Mouse (Mus musculus) thymus, adult 2 months (tissue): ENCODE data around the gene Oxtr. TPM values are rescaled to one million over a fixed set of nuclear protein-coding genes. Genes with fewer than 3 reads are reported as not detected.

Experiments used
- DNase-seq: peaks from one replicate; pipeline ENCODE4 v3.0.0; 2021
- H3K27ac ChIP-seq: fragments of 200-500 bp; 2 replicates; pipeline ENCODE4 v1.5.1; 2012; ENCODE audit warnings: low read length, control low read depth; ENCODE audit not compliant: control insufficient read depth, insufficient read depth
- H3K27me3 ChIP-seq: fragments of 200-500 bp; 2 replicates; pipeline ENCODE4 v1.6.1; 2012; ENCODE audit warnings: mild to moderate bottlenecking, low read length, moderate library complexity, mixed read lengths; ENCODE audit not compliant: control insufficient read depth, insufficient read depth
- H3K36me3 ChIP-seq: fragments of 200-500 bp; 2 replicates; pipeline ENCODE4 v1.6.1; 2012; ENCODE audit warnings: mild to moderate bottlenecking, low read length, moderate library complexity; ENCODE audit not compliant: control insufficient read depth, insufficient read depth
- H3K4me1 ChIP-seq: fragments of 200-500 bp; replicated peaks from 2 replicates; pipeline ENCODE4 v1.6.1; 2012; ENCODE audit warnings: low read length; ENCODE audit not compliant: control insufficient read depth, insufficient read depth
- H3K4me3 ChIP-seq: fragments of 200-500 bp; 2 replicates; pipeline ENCODE4 v1.5.1; 2012; ENCODE audit warnings: mild to moderate bottlenecking, low read length, control low read depth, moderate library complexity; ENCODE audit not compliant: control insufficient read depth, insufficient read depth
- CTCF ChIP-seq: fragments of 200-500 bp; IDR thresholded peaks from 2 replicates; pipeline ENCODE4 v1.5.1; 2012; ENCODE audit warnings: mild to moderate bottlenecking, control low read depth, low read length, moderate library complexity, borderline replicate concordance; ENCODE audit not compliant: control insufficient read depth, poor library complexity, insufficient read depth; ENCODE audit errors: extremely low read depth
- POLR2A ChIP-seq: fragments of 200-500 bp; IDR thresholded peaks from 2 replicates; pipeline ENCODE4 v1.6.1; 2012; ENCODE audit warnings: mild to moderate bottlenecking, low read length, control low read depth, moderate library complexity; ENCODE audit not compliant: control insufficient read depth, poor library complexity, insufficient read depth; ENCODE audit errors: extremely low read depth
- WGBS: fragments of 180-500 bp; shearing (Covaris S2); methylation state at CpG from one replicate; pipeline ENCODE4 v1.1.7; 2018; 5-methylcytosine and 5-hydroxymethylcytosine counted together
- polyA plus RNA-seq: library from polyadenylated mRNA; depleted of rRNA; stranded (reverse); fragments of >200 nt; gene quantifications from 2 replicates; pipeline ENCODE4 v1.2.3, GENCODE M21; 2012

The Oxtr gene
- polyA plus RNA-seq, 1 experiment, result 0.50 TPM

- DNase-seq, result peak; percentile 76
- no peak overlapping the region for H3K4me3 ChIP-seq
- H3K27ac ChIP-seq, result no peak overlapping the region
- TF ChIP-seq POLR2A (no peak), CTCF (peak; percentile 97)
- H3K36me3 ChIP-seq, result no peaks in the 10 kb centered on the region
- no peaks in the 10 kb centered on the region for H3K4me1 ChIP-seq
- H3K27me3 ChIP-seq, result peaks cover 12% of the 10 kb centered on the region; the same call in 1 of the 2 replicates
- WGBS, result 3% methylated on average over 35 of the region's 35 CpGs
These were observed 991 bp upstream of the Oxtr start for GRCm38 (mm10) chr6:112490625-112491242.

GRCm38 (mm10) chr6:112489181-112489909 lies 398 bp downstream of the Oxtr start:
- Histone ChIP-seq H3K27ac (no peak overlapping the region), H3K27me3 (peaks cover 12% of the 10 kb centered on the region; the same call in 1 of the 2 replicates), H3K36me3 (no peaks in the 10 kb centered on the region), H3K4me1 (no peaks in the 10 kb centered on the region), H3K4me3 (no peak overlapping the region)
- no peak for DNase-seq
- no peak for TF ChIP-seq CTCF
- TF ChIP-seq POLR2A, result no peak
- 4% methylated on average over 72 of the region's 72 CpGs for whole genome bisulfite sequencing

- no peaks in the 10 kb centered on the region for H3K36me3 ChIP-seq
- DNase-seq, result no peak
- TF ChIP-seq POLR2A, result no peak
- no peak for TF ChIP-seq CTCF
- no peaks in the 10 kb centered on the region for H3K4me1 ChIP-seq
- 42% methylated on average over 24 of the region's 24 CpGs for WGBS
- H3K27ac ChIP-seq, result no peak overlapping the region
- H3K27me3 ChIP-seq, result peaks cover 12% of the 10 kb centered on the region; the same call in 1 of the 2 replicates
- H3K4me3 ChIP-seq, result no peak overlapping the region
These were observed 942 bp downstream of the Oxtr start for GRCm38 (mm10) chr6:112488821-112489180.

- no peak overlapping the region for H3K27ac ChIP-seq
- no peaks in the 10 kb centered on the region for H3K4me1 ChIP-seq
- DNase-seq, result no peak
- no peaks in the 10 kb centered on the region for H3K36me3 ChIP-seq
- TF ChIP-seq POLR2A (no peak), CTCF (no peak)
- no peak overlapping the region for H3K4me3 ChIP-seq
- H3K27me3 ChIP-seq, result peaks cover 12% of the 10 kb centered on the region; the same call in 1 of the 2 replicates
- WGBS, result 90% methylated on average over 5 of the region's 5 CpGs
These were observed 1.8 kb downstream of the Oxtr start for GRCm38 (mm10) chr6:112487993-112488392.

- no peaks in the 10 kb centered on the region for H3K4me1 ChIP-seq
- no peak overlapping the region for H3K27ac ChIP-seq
- H3K36me3 ChIP-seq, result no peaks in the 10 kb centered on the region
- H3K4me3 ChIP-seq, result no peak overlapping the region
- peak; percentile 26 for DNase-seq
- 6% methylated on average over 4 of the region's 4 CpGs for WGBS
- peaks cover 5% of the 10 kb centered on the region; the same call in 1 of the 2 replicates for H3K27me3 ChIP-seq
- TF ChIP-seq CTCF, result peak; percentile 42; the same call in 1 of the 2 replicates
- TF ChIP-seq POLR2A, result no peak
These were observed 5.4 kb downstream of the Oxtr start for GRCm38 (mm10) chr6:112484316-112484715.

GRCm38 (mm10) chr6:112479861-112480260 lies 9.9 kb downstream of the Oxtr start:
- Histone ChIP-seq H3K4me3 (no peak overlapping the region), H3K36me3 (no peaks in the 10 kb centered on the region), H3K4me1 (no peaks in the 10 kb centered on the region), H3K27ac (no peak overlapping the region), H3K27me3 (no peaks in the 10 kb centered on the region)
- 56% methylated on average over 13 of the region's 13 CpGs for WGBS
- no peak for DNase-seq
- TF ChIP-seq CTCF, result no peak
- no peak for TF ChIP-seq POLR2A

GRCm38 (mm10) chr6:112471644-112472043 lies 18.1 kb downstream of the Oxtr start:
- no peaks in the 10 kb centered on the region for H3K36me3 ChIP-seq
- WGBS, result 17% methylated on average over 4 of the region's 4 CpGs
- no peak overlapping the region for H3K27ac ChIP-seq
- H3K27me3 ChIP-seq, result no peaks in the 10 kb centered on the region
- no peak for DNase-seq
- H3K4me3 ChIP-seq, result no peak overlapping the region
- H3K4me1 ChIP-seq, result no peaks in the 10 kb centered on the region
- TF ChIP-seq CTCF (no peak), POLR2A (no peak)
